Mouse (Mus musculus) cerebellum, postnatal 36 days (tissue): ENCODE measurements at regions not wholly inside any gene's neighbourhood (a gene's known extent, or its start where the extent isn't known, plus 50 kb on each side); places are given as distances from the start of the nearest gene placed in this dataset.
A peak's percentile ranks its signal among the peaks of the same experiment; 100 is the strongest.

Experiments
- DNase-seq, 2 experiments: peaks; one replicate each; pipeline ENCODE4 v3.0.0; 2021 to 2022; ENCODE audit warnings: mixed read lengths in 2 of 2

- DNase-seq = no peak
Measured at GRCm38 (mm10) chr19:18200105-18200782, 362.8 kb upstream of the Pcsk5 start.

GRCm38 (mm10) chr19:18189102-18189742, 351.8 kb upstream of the Pcsk5 start:
- no peak for DNase-seq

- no peak for DNase-seq
Measured at GRCm38 (mm10) chr19:18188122-18188866, 350.9 kb upstream of the Pcsk5 start.

GRCm38 (mm10) chr19:18185767-18186554, 348.5 kb upstream of the Pcsk5 start:
- DNase-seq = no peak

GRCm38 (mm10) chr19:18185211-18185610, 347.8 kb upstream of the Pcsk5 start:
- DNase-seq = no peak

- DNase-seq = no peak
Measured at GRCm38 (mm10) chr19:18176200-18176599, 338.8 kb upstream of the Pcsk5 start.

- DNase-seq = no peak
Measured at GRCm38 (mm10) chr19:18146494-18146893, 309.1 kb upstream of the Pcsk5 start.

- DNase-seq = no peak
Measured at GRCm38 (mm10) chr19:18130936-18131335, 293.5 kb upstream of the Pcsk5 start.

- DNase-seq = no peak
Measured at GRCm38 (mm10) chr19:18128786-18129185, 291.4 kb upstream of the Pcsk5 start.

- DNase-seq = no peak
Measured at GRCm38 (mm10) chr19:18106236-18106635, 268.8 kb upstream of the Pcsk5 start.

GRCm38 (mm10) chr19:18104590-18104989, 267.2 kb upstream of the Pcsk5 start:
- DNase-seq = no peak

- no peak for DNase-seq
Measured at GRCm38 (mm10) chr19:18101423-18102341, 264.2 kb upstream of the Pcsk5 start.

- peak; percentile 57 to 64 for DNase-seq
Measured at GRCm38 (mm10) chr19:18083312-18083711, 245.9 kb upstream of the Pcsk5 start.

- DNase-seq = no peak
Measured at GRCm38 (mm10) chr19:18068919-18069318, 231.5 kb upstream of the Pcsk5 start.

GRCm38 (mm10) chr19:18067855-18068494, 230.5 kb upstream of the Pcsk5 start:
- DNase-seq = no peak

- no peak for DNase-seq
Measured at GRCm38 (mm10) chr19:18057256-18057890, 219.9 kb upstream of the Pcsk5 start.

- DNase-seq = no peak
Measured at GRCm38 (mm10) chr19:18056414-18057254, 219.2 kb upstream of the Pcsk5 start.

- DNase-seq = peak; percentile 31 to 32
Measured at GRCm38 (mm10) chr19:18050353-18050752, 212.9 kb upstream of the Pcsk5 start.

GRCm38 (mm10) chr19:18034225-18034624, 196.8 kb upstream of the Pcsk5 start:
- no peak for DNase-seq

GRCm38 (mm10) chr19:18033599-18033998, 196.2 kb upstream of the Pcsk5 start:
- no peak for DNase-seq
